Comparison of ENCODE assay signal across 18 mouse cellular contexts in genomic region chr3:96883690-96884089, GRCm38 (mm10). TPM values are rescaled to one million over a fixed set of nuclear protein-coding genes. Genes with fewer than 3 reads are reported as not detected.
"Had no signal": no experiment of that assay in that cellular context is flagged by ENCODE, and none has a peak within 500 bp of the region (broad histone marks: within the 10 kb centered on the region; RNA-seq: fewer than 3 reads in every experiment).

No protein-coding gene starts in this region.

- H3K27me3 ChIP-seq: kidney, embryonic 15.5 days; liver, embryonic 12.5 days; neural tube, embryonic 12.5 days had no signal

- DNase-seq: kidney, adult 11 months; kidney, postnatal 14 days; layer of hippocampus, adult 9-11 months; layer of hippocampus, postnatal 36 days; midbrain, embryonic 14.5 days; retina, postnatal 1 day; right cerebral cortex, postnatal 4 days; thymus, postnatal 14 days had no signal

- H3K4me1 ChIP-seq: kidney, embryonic 15.5 days; limb, embryonic 10.5 days; liver, embryonic 12.5 days; neural tube, embryonic 12.5 days had no signal

- H3K27ac ChIP-seq: kidney, embryonic 15.5 days; limb, embryonic 10.5 days; liver, embryonic 12.5 days; neural tube, embryonic 12.5 days; stomach, postnatal 0 days had no signal

- H3K4me3 ChIP-seq: kidney, embryonic 15.5 days; limb, embryonic 10.5 days; liver, embryonic 12.5 days; myocyte; neural tube, embryonic 12.5 days had no signal

- H3K4me2 ChIP-seq: kidney, embryonic 15.5 days; liver, embryonic 12.5 days; neural tube, embryonic 12.5 days had no signal

- ATAC-seq: liver, embryonic 12.5 days had no signal

- H3K9me3 ChIP-seq: kidney, embryonic 15.5 days; limb, embryonic 10.5 days; liver, embryonic 12.5 days; neural tube, embryonic 12.5 days had no signal

- H3K9ac ChIP-seq: kidney, embryonic 15.5 days; liver, embryonic 12.5 days; neural tube, embryonic 12.5 days had no signal

RNA-seq across cellular contexts. Expression of gene Gja8, which starts 42.1 kb away (rescaled TPM):
- polyA plus RNA-seq: large intestine, adult 2 months; limb, embryonic 14.5 days; liver, embryonic 12.5 days; liver, embryonic 16.5 days; lung, embryonic 16.5 days; midbrain, embryonic 14.5 days; stomach, postnatal 0 days had no signal

RNA-seq across cellular contexts. Expression of gene Pdzk1, which starts 54.6 kb away (rescaled TPM):
- polyA plus RNA-seq: limb, embryonic 10.5 days; lung, embryonic 16.5 days; neural tube, embryonic 12.5 days had no signal
